Mouse (Mus musculus) kidney, postnatal 0 days (tissue): ENCODE data around the gene Olfr376. TPM values are rescaled to one million over a fixed set of nuclear protein-coding genes. Genes with fewer than 3 reads are reported as not detected.

Experiments used
- ATAC-seq: fragments of 200-750 bp; cut with Nextera tagmentation; replicated peaks from 2 replicates; pipeline ENCODE4 v1.8.0; 2017; ENCODE audit warnings: low read depth, moderate number of reproducible peaks, moderate TSS enrichment, moderate library complexity; ENCODE audit not compliant: low FRiP score
- DNase-seq: peaks from one replicate; pipeline ENCODE4 v3.0.0-alpha.2; 2016; ENCODE audit warnings: low spot score
- H3K27ac ChIP-seq: fragments of 300-500 bp; sonication (generic); 2 replicates; pipeline ENCODE4 v1.5.1; 2014; ENCODE audit warnings: mild to moderate bottlenecking
- H3K27me3 ChIP-seq: fragments of 300-500 bp; sonication (generic); 2 replicates; pipeline ENCODE4 v1.6.1; 2014; ENCODE audit warnings: low read length, mixed read lengths; ENCODE audit not compliant: insufficient read depth
- H3K36me3 ChIP-seq: fragments of 300-500 bp; sonication (generic); 2 replicates; pipeline ENCODE4 v1.6.1; 2014; ENCODE audit warnings: low read length, mixed read lengths; ENCODE audit not compliant: insufficient read depth
- H3K4me1 ChIP-seq: fragments of 300-500 bp; sonication (generic); replicated peaks from 2 replicates; pipeline ENCODE4 v1.6.1; 2014; ENCODE audit warnings: antibody characterized with exemption, low read length, mixed read lengths; ENCODE audit not compliant: insufficient read depth
- H3K4me2 ChIP-seq: fragments of 300-500 bp; sonication (generic); 2 replicates; pipeline ENCODE4 v1.6.1; 2014; ENCODE audit warnings: mild to moderate bottlenecking, low read length, moderate library complexity, mixed read lengths
- H3K4me3 ChIP-seq: fragments of 300-500 bp; sonication (generic); replicated peaks from 2 replicates; pipeline ENCODE4 v1.5.1; 2014; ENCODE audit warnings: low read depth, low read length
- H3K9ac ChIP-seq: fragments of 300-500 bp; sonication (generic); 2 replicates; pipeline ENCODE4 v1.6.1; 2014; ENCODE audit warnings: low read depth, low read length
- H3K9me3 ChIP-seq: fragments of 300-500 bp; sonication (generic); replicated peaks from 2 replicates; pipeline ENCODE4 v1.6.1; 2016; ENCODE audit warnings: low read length, inconsistent platforms, mixed read lengths
- CTCF ChIP-seq: IDR thresholded peaks from 2 replicates; pipeline ENCODE4 v1.5.1; 2016; ENCODE audit warnings: antibody characterized with exemption, low read depth, mild to moderate bottlenecking, moderate library complexity
- WGBS: fragments of 180-500 bp; shearing (Covaris S2); extraction: QIAGEN DNeasy Blood & Tissue Kit; methylation state at CpG from one replicate; pipeline ENCODE4 v1.1.7; 2014; 5-methylcytosine and 5-hydroxymethylcytosine counted together
- polyA plus RNA-seq: library from polyadenylated mRNA; unstranded; fragments of >200 nt; fragmentation: Nextera tagmentation; extraction: Ambion mirVana; gene quantifications from 2 replicates; pipeline ENCODE4 v1.2.1, GENCODE M21; 2015

Gene Olfr376
- polyA plus RNA-seq, result not detected in 2 replicates

DNA sequence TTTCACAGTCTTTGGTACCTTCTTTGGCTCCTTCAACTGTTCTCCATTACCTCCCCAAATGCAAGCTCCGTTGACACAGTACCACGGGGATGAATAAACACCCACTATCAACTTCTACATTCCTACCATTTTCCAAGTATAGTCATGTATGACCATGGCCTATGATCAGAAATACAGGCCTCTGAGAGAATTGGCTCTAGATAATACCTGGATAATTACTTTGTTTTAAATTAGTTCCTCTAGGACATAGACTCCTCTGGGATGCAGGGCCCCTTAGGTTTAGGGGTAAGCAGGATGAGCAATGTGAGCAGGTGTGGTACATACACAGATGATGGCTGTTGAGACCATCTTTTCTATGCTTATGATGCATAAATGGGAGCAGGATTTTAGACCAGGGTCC lies at the start of gene Olfr376:
Gene Olfr376, plus strand, starts transcription at position 301 of the 400 bp plus-strand sequence.
- no peak within 1 kb of the TSS for H3K4me3 ChIP-seq
- WGBS, result 81% methylated on average over 2 of the region's 2 CpGs

DNA sequence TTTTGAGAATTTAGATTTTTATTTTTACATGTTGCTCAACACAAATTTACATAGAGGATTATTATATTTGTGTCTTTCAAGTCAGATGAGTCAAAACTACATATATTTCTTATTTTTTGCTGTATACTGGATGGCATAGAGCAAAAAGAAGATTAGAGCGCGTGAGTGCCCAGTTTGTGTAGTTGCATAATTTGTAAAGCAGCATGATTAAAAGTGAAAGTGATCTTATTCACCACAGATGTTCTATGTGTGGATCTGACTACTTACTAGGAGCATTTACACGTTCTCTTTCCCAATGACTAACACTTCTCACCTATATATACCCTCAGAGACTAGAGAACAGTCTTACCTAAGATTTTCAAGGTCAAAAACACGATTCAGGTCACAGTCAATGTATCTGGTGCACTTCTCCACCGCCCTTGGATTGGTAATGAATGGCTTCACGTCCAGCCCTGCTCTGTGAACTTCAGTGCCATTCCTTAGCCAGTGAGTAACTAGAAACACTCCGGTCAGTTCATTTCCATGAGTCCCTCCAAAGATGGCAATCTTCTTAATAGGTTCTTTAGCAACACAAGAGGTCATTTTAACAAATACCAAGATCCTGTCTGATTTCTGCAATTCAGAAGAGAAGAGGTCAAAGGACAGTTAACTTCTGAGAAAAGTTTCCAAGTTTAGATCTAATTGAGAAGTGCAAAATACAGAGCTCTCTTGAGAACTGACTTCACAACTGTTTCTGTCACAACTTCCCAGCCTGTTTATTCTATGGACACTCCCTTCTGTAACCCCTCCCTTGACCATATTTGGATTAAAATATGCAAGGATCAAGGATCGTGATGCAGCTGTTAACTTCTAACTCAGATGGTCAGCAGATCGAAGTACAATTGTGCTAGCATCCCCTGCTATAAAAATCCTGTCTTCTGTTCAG lies 46.9 kb upstream of the Olfr376 start:
- WGBS, result 52% methylated on average over 9 of the region's 9 CpGs
- no peak for TF ChIP-seq CTCF
- no peak overlapping the region; the same call in 1 of the 2 replicates for H3K4me3 ChIP-seq
- no peaks in the 10 kb centered on the region for H3K27me3 ChIP-seq
- peak; percentile 69 for DNase-seq
- peak overlapping the region; percentile 50 for H3K27ac ChIP-seq
- H3K4me1 ChIP-seq, result no peaks in the 10 kb centered on the region
- peak overlapping the region; percentile 23; the same call in 1 of the 2 replicates for H3K9ac ChIP-seq
- ATAC-seq, result no peak; the same call in 1 of the 2 replicates
- peak overlapping the region; percentile 25; the same call in 1 of the 2 replicates for H3K4me2 ChIP-seq
- H3K9me3 ChIP-seq, result no peaks in the 10 kb centered on the region
- no peaks in the 10 kb centered on the region for H3K36me3 ChIP-seq

More for the DNA sequence above, at the start of gene Olfr376:
- no peak for TF ChIP-seq CTCF
- ATAC-seq, result no peak
- Histone ChIP-seq H3K36me3 (no peaks in the 10 kb centered on the region), H3K4me1 (no peaks in the 10 kb centered on the region), H3K27ac (no peak within 1 kb of the TSS), H3K9ac (no peak within 1 kb of the TSS), H3K9me3 (no peaks in the 10 kb centered on the region), H3K4me2 (no peak within 1 kb of the TSS), H3K27me3 (no peaks in the 10 kb centered on the region)
- DNase-seq, result no peak

DNA sequence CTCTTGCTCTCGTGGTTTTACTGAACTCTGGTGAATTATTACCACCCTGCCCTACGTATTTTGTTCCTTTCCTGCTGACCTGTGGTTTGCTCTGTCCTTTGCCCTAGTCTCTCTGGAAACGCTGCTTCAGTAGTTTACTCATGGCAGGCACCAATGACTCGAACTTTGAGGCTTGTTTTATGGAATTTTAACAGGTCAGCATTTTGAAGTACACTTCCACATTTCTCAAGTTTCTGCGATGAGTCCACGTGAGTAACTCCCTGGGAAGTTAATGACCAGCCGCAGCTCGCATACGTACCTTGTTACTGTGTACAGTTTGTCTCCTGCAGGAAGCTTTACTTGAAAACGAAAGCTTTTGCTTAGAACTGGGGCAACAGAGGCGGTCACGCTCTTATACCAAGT lies 44.6 kb upstream of the Olfr376 start:
- no peak for TF ChIP-seq CTCF
- H3K4me1 ChIP-seq, result no peaks in the 10 kb centered on the region
- no peaks in the 10 kb centered on the region for H3K9me3 ChIP-seq
- no peaks in the 10 kb centered on the region for H3K27me3 ChIP-seq
- ATAC-seq (peak; percentile 90), DNase-seq (peak; percentile 73)
- WGBS, result 11% methylated on average over 12 of the region's 12 CpGs
- no peak overlapping the region; the same call in 1 of the 2 replicates for H3K4me3 ChIP-seq
- H3K4me2 ChIP-seq, result peak overlapping the region; percentile 42
- peak overlapping the region; percentile 64; the same call in 1 of the 2 replicates for H3K27ac ChIP-seq
- H3K9ac ChIP-seq, result no peak overlapping the region
- H3K36me3 ChIP-seq, result no peaks in the 10 kb centered on the region

DNA sequence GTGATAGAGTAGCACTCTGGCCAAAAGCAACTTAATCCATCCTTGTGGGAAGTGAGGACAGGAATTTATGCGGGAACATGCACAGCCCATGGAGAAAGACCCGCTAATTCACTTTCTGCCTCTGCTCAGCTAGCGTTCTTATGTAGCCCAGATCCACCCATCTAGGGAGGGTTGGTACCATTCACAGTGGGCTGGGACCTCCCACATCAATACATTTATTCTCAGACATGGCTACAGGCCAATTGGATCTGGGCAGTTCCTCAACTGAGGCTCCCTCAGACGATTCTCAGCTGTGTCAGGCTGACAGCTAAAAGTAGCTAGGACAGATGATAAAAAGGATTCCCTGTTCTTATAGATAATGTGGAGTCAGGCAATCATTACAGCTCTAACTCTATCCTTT lies 43.7 kb upstream of the Olfr376 start:
- peak; percentile 9 for DNase-seq
- 50% methylated on average over 4 of the region's 4 CpGs for WGBS
- no peak overlapping the region for H3K4me3 ChIP-seq
- H3K9me3 ChIP-seq, result no peaks in the 10 kb centered on the region
- H3K27ac ChIP-seq, result 0 out of 2 replicates have a peak overlapping the region, but pooled peaks have one; percentile 64
- H3K4me1 ChIP-seq, result no peaks in the 10 kb centered on the region
- no peaks in the 10 kb centered on the region for H3K27me3 ChIP-seq
- H3K36me3 ChIP-seq, result no peaks in the 10 kb centered on the region
- no peak overlapping the region for H3K9ac ChIP-seq
- no peak for ATAC-seq
- no peak for TF ChIP-seq CTCF
- H3K4me2 ChIP-seq, result no peak overlapping the region

DNA sequence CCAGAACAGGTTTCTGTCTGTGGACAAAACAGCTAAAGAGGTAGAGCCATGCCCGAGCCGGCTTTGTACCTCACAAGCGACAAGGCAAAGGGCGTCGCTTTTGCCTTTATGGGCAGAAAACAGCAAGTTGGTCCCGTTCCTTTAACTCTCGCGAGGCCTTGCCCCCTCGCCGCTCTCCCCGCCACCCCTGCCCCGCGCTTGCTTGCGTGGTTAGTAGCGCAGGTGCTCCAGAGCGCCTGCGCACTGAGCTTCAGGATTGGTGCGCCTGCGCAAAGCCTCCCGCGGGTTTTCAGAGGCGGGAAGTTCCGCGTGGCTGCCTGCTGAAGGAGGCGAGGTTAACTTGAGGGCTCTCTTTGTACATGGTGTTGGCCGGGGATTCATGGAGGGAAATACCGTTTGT lies 41.6 kb upstream of the Olfr376 start, which contains the start of the genes Aspa, Gm49340 and Spata22:
Gene Aspa, minus strand, starts transcription at position 155 of the 400 bp plus-strand sequence.
Gene Gm49340, plus strand, starts transcription at position 300 of the 400 bp plus-strand sequence.
Gene Spata22, plus strand, starts transcription at position 300 of the 400 bp plus-strand sequence.
- Histone ChIP-seq H3K36me3 (no peaks in the 10 kb centered on the region), H3K27me3 (no peaks in the 10 kb centered on the region), H3K4me2 (no peak within 1 kb of the TSS), H3K9ac (no peak within 1 kb of the TSS), H3K4me1 (no peaks in the 10 kb centered on the region), H3K4me3 (no peak within 1 kb of the TSS), H3K27ac (no peak within 1 kb of the TSS), H3K9me3 (no peaks in the 10 kb centered on the region)
- WGBS, result 83% methylated on average over 27 of the region's 27 CpGs
- ATAC-seq (no peak), DNase-seq (no peak)
- no peak for TF ChIP-seq CTCF

DNA sequence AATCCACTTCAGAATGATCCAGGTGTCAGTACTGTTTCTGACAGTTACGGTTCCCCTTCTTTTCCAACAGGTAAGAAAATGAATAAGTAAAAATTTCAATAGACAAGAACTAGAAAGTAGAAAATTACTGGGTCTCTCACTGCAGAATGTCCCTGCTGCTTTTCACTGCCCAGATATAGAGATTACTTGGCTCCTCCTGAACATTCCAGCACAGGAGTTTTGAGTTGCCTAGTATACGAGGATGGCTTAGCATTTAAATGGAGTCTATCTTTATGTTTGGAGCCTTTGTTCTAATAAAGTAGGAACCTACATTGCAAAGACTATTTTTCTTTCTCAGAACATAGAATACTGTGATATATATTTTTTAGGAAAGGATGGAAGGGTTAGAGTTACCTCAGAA lies 37.7 kb upstream of the Olfr376 start:
- no peak for DNase-seq
- 73% methylated on average over 2 of the region's 2 CpGs for WGBS
- Histone ChIP-seq H3K4me2 (no peak overlapping the region), H3K27me3 (no peaks in the 10 kb centered on the region), H3K9ac (no peak overlapping the region), H3K9me3 (no peaks in the 10 kb centered on the region), H3K36me3 (no peaks in the 10 kb centered on the region), H3K4me1 (no peaks in the 10 kb centered on the region), H3K27ac (no peak overlapping the region), H3K4me3 (no peak overlapping the region)
- ATAC-seq, result no peak
- no peak for TF ChIP-seq CTCF
